Mouse (Mus musculus) lung, embryonic 16.5 days (tissue): ENCODE measurements around the gene Tmf1. TPM values are rescaled to one million over a fixed set of nuclear protein-coding genes. Genes with fewer than 3 reads are reported as not detected.

ENCODE experiments used
- polyA plus RNA-seq: library from polyadenylated mRNA; unstranded; fragments of >200 nt; fragmentation: Nextera tagmentation; extraction: Ambion mirVana; gene quantifications from 2 replicates; pipeline ENCODE4 v1.2.1, GENCODE M21; 2015

Gene Tmf1
- polyA plus RNA-seq, 1 experiment from 2014 or later = 36.9 TPM

Other genes starting within 250 kb of the Tmf1 start
- 0.59 and 0.64 TPM in 2 replicates for gene Fam19a4, start 118.7 kb downstream of the Tmf1 start, polyA plus RNA-seq
- gene Eogt, start 29.9 kb downstream of the Tmf1 start, polyA plus RNA-seq = 25.8 and 27.8 TPM in 2 replicates
- gene Uba3, start 26.5 kb upstream of the Tmf1 start, polyA plus RNA-seq = 70.9 and 76.0 TPM in 2 replicates
- 68.2 and 72.8 TPM in 2 replicates for gene Arl6ip5, start 31.6 kb upstream of the Tmf1 start, polyA plus RNA-seq
- 0.69 and 1.3 TPM in 2 replicates for gene Lmod3, start 73.6 kb upstream of the Tmf1 start, polyA plus RNA-seq